Mouse (Mus musculus) ES-Bruce4 (cell line): ENCODE results near the gene Nelfe. TPM values are rescaled to one million over a fixed set of nuclear protein-coding genes. Genes with fewer than 3 reads are reported as not detected.
"Not testable (repeated sequence)": the region's sequence is repeated elsewhere in the genome, so short reads cannot be mapped to it uniquely, and the experiment has no call there.

Source experiments
- H3K27ac ChIP-seq: 2 replicates; pipeline ENCODE4 v1.5.1; 2012; ENCODE audit warnings: low read length, inconsistent platforms; ENCODE audit not compliant: insufficient read depth
- H3K27me3 ChIP-seq: 2 replicates; pipeline ENCODE4 v1.6.1; 2012; ENCODE audit warnings: mild to moderate bottlenecking, low read length, inconsistent platforms; ENCODE audit not compliant: control insufficient read depth, poor library complexity, insufficient read depth, severe bottlenecking
- H3K36me3 ChIP-seq: 2 replicates; pipeline ENCODE4 v1.6.1; 2012; ENCODE audit warnings: inconsistent platforms, mild to moderate bottlenecking, low read length, moderate library complexity; ENCODE audit not compliant: control insufficient read depth, poor library complexity, insufficient read depth, severe bottlenecking
- H3K4me1 ChIP-seq: one replicate; pipeline ENCODE4 v1.8.1; 2011; ENCODE audit warnings: low read length; ENCODE audit not compliant: control insufficient read depth, insufficient read depth
- H3K4me3 ChIP-seq: 2 replicates; pipeline ENCODE4 v1.5.1; 2011; ENCODE audit warnings: low read depth, mild to moderate bottlenecking, low read length
- H3K9ac ChIP-seq: 2 replicates; pipeline ENCODE4 v1.6.1; 2012; ENCODE audit warnings: low read depth, mild to moderate bottlenecking, inconsistent platforms; ENCODE audit not compliant: poor library complexity, severe bottlenecking
- H3K9me3 ChIP-seq: replicated peaks from 2 replicates; pipeline ENCODE4 v1.6.1; 2012; ENCODE audit warnings: mild to moderate bottlenecking, low read length, inconsistent platforms; ENCODE audit not compliant: control insufficient read depth, poor library complexity, insufficient read depth, severe bottlenecking
- CTCF ChIP-seq: IDR thresholded peaks from one replicate; pipeline ENCODE4 v1.8.1; 2011; ENCODE audit warnings: low read depth, low read length
- EP300 ChIP-seq: IDR thresholded peaks from 2 replicates; pipeline ENCODE4 v1.6.1; 2011; ENCODE audit warnings: low read depth, low read length; ENCODE audit not compliant: insufficient read depth
- POLR2A ChIP-seq: IDR thresholded peaks from one replicate; pipeline ENCODE4 v1.8.1; 2011; ENCODE audit warnings: low read length; ENCODE audit not compliant: insufficient read depth
- polyA plus RNA-seq: library from polyadenylated mRNA; stranded (reverse); fragments of >200 nt; gene quantifications from 2 replicates; pipeline ENCODE4 v1.2.4, GENCODE M21; 2011; ENCODE audit warnings: low read depth; ENCODE audit not compliant: missing spikeins, insufficient read depth, insufficient read length

The Nelfe gene
- 53.0 and 63.6 TPM in 2 replicates for polyA plus RNA-seq

DNA sequence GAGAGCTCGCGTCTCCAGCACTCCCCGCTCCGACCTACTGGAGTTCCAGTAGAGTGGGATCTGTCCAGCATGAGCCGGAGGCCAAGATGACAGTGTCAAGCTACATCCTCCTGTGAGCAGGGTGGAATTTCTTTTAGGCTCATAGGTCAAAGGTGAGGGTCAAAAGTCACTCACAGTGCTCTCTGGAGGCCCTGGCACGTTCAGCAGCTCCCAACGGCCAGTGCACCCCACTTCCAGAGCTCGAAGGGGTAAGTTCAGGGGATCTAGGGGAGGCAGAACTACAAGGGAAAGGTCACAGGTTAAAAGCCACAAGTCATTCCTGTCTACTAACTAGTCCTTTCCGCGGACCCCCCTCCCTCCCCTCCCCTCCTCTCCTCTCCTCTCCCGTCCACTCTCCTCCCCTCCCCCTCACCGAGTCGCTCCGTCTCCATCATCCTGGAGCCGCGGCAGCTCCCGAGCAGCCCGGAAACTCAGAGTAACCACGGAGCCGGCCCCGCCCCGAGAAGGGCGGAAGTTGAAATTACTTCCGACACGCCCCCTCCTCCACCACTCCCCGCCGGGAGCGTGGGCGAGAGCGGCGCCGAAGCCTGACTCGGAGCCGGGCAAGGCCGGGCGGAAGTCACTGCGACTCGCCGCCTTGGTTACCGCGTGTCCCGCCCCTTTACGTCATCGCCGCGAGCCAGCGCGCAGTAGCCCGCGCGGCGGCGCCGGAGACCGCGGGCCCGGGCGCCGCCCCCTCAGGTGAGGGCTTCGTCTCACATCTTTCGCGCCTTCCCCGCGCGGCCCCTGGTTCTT lies at the start of gene Nelfe, which contains the start of gene Skiv2l:
Gene Nelfe, plus strand, starts transcription at position 670 of the 795 bp plus-strand sequence.
Gene Skiv2l, minus strand, starts transcription at position 489 of the 795 bp plus-strand sequence.
- Histone ChIP-seq H3K36me3 (peaks cover 10% of the 10 kb centered on the region), H3K27me3 (no peaks in the 10 kb centered on the region), H3K4me1 (no peaks in the 10 kb centered on the region), H3K27ac (no peak within 1 kb of the TSS), H3K9me3 (no peaks in the 10 kb centered on the region), H3K4me3 (peak within 1 kb of the TSS; percentile 92), H3K9ac (peak within 1 kb of the TSS; percentile 84)
- TF ChIP-seq POLR2A (peak; percentile 22), CTCF (no peak), EP300 (0 out of 2 replicates have a peak, but pooled peaks have one; percentile 11)

DNA sequence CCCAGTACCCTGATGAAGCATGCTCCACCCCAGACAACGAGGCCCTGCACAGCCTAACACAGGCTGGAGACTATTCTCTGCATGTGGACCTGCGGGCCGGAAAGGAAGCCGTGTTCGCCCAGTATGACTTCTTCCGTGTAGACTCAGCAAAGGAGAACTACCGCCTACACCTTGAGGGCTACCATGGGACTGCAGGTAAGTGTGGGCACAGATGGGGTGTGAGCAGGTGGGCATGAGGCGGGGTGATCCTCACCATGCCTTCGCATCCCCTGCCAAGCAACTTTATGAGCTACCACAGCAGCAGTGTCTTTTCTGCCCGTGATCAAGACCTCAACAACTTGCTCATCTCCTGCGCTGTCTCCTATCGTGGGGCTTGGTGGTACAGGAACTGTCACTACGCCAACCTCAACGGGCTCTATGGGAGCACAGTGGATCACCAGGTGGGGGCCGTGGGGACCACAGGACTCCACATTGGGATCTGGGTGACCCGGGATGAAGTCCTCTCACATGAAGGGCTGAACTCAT lies 49.3 kb upstream of the Nelfe start:
- H3K27me3 ChIP-seq, H3K4me1 ChIP-seq, H3K9ac ChIP-seq, H3K9me3 ChIP-seq, H3K4me3 ChIP-seq, H3K27ac ChIP-seq, H3K36me3 ChIP-seq: not testable (repeated sequence)

DNA sequence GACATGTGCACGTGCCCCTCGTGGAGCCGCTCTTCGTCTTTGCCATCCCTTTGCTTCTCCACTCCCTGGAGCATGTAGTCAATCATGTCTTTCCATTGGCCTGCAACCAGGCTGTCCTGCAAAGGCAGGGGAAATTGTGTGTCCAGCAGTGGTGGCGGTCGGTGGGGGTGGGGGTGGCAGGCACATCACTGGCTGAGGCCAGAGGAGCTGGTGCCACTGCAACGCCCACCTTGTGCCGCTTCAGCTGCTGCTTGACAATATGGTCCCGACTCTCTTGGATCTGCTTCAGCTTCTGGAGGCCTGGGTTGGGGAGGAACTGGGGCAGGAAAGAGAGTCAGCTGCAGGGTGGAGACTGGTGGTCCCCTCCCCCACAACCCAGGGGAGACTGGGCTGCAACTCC lies 47.4 kb upstream of the Nelfe start:
- not testable (repeated sequence) for H3K9ac ChIP-seq, H3K36me3 ChIP-seq, H3K4me3 ChIP-seq, H3K4me1 ChIP-seq, H3K27ac ChIP-seq, H3K9me3 ChIP-seq, H3K27me3 ChIP-seq

DNA sequence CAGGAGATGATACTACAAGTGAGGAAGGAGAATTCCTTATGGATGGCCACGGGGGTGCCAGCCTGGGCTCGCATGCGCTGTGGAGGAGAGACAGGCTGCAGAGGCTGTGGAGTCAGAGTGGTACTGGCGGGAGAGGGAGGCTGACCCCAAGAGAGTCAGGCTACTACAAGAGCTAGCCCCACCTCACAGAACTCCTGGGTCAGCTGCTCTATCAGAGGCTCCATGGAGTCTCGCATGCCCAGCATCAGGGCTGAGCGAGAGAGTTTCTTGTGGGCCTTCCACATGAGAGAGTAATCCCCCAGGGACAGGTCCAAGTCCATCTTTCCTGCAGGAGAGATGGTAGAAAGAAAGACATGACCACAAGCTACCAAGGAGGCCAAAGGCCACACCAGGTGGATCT lies 46.8 kb upstream of the Nelfe start:
- H3K4me3 ChIP-seq, H3K36me3 ChIP-seq, H3K9ac ChIP-seq, H3K4me1 ChIP-seq, H3K9me3 ChIP-seq, H3K27me3 ChIP-seq, H3K27ac ChIP-seq: not testable (repeated sequence)

DNA sequence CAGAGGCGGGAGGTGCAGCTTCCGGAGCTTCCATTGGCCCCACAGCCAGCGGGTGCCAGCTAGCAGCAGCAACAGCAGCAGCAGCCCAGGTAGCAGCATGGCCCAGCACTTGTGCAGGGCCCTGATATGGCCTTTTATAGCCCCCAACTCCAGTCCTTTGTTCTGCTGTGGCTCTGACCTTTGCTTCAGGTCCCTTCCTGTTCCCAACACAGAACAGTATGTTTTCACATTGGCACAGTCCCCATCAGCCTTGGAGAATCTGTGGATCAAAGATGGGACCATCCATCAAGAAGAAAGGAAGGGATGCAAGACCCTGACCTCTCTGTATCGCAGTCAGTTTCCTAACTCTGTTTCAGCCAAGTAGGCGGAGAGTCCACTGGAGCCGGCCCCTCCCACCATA lies 45.9 kb upstream of the Nelfe start, which contains the start of gene Cyp21a1:
Gene Cyp21a1, minus strand, starts transcription at position 261 of the 400 bp plus-strand sequence.
- H3K4me3 ChIP-seq, H3K4me1 ChIP-seq, H3K27me3 ChIP-seq, H3K9me3 ChIP-seq, H3K27ac ChIP-seq, H3K9ac ChIP-seq, H3K36me3 ChIP-seq: not testable (repeated sequence)

DNA sequence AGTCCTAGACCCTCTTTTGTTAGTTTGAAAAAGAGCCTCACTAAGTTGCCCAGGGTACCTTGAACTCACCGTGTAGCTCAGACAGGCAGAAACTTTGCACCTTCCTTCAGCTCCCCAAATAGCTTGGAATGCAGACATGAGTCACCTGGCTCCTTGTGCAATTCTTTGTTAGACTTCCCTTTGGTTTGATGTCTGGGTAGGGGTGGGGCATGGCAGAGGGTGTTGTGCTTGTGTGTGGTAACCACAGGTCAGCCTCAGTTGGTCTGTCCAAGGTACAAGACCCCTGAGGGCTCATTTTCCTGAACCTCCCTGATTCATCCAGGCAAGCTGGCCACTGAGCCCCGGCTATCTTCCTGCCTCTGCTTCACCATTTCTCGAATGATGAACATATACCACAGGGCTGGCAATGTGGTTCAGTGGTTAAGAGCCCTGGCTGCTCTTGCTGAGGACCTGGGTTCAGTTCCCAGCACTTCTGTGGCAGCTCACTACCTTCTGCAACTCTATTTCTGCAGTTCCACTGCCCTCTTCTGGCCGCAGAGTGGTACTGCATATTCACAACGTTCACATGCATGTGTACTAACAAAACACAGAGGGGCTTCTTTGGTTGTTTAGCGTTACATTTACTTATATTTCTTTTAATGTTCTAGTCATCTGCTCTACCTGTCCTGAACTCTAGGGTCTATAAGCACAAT lies 45.2 kb upstream of the Nelfe start:
- Histone ChIP-seq H3K9ac (no peak overlapping the region), H3K27ac (no peak overlapping the region), H3K9me3 (no peaks in the 10 kb centered on the region), H3K36me3 (no peaks in the 10 kb centered on the region), H3K4me1 (no peaks in the 10 kb centered on the region), H3K27me3 (no peaks in the 10 kb centered on the region), H3K4me3 (no peak overlapping the region)
- TF ChIP-seq EP300 = no peak
- TF ChIP-seq POLR2A = no peak
- TF ChIP-seq CTCF = peak; percentile 52
